14 mouse cellular contexts compared by ENCODE assay signal in genomic region chr12:51734605-51735211, GRCm38 (mm10). TPM values are rescaled to one million over a fixed set of nuclear protein-coding genes. Genes with fewer than 3 reads are reported as not detected.
DNase-seq lines count a peak whose midpoint lies in the region; ATAC-seq and TF ChIP-seq lines count a peak whose summit lies in the region.
"Had no signal": no experiment of that assay in that cellular context is flagged by ENCODE, and none has a peak within 500 bp of the region (broad histone marks: within the 10 kb centered on the region; RNA-seq: fewer than 3 reads in every experiment).

No protein-coding gene starts in this region.

- peaks cover 12% of the 10 kb centered on the region; the same call in 1 of the 2 replicates for H3K36me3 ChIP-seq in heart, embryonic 10.5 days
- H3K36me3 ChIP-seq in intestine, postnatal 0 days (ENCODE audit: control insufficient read depth, insufficient read depth): no peaks in the 10 kb centered on the region
- no peaks in the 10 kb centered on the region for H3K36me3 ChIP-seq in stomach, embryonic 16.5 days (ENCODE audit: control insufficient read depth, insufficient read depth, low read length)
- peaks cover 3% of the 10 kb centered on the region; the same call in 1 of the 2 replicates for H3K36me3 ChIP-seq in midbrain, embryonic 16.5 days (ENCODE audit: control insufficient read depth, insufficient read depth, low read length)
- H3K36me3 ChIP-seq in forebrain, embryonic 10.5 days (replicated peaks): peaks cover 25% of the 10 kb centered on the region

- no peak overlapping the region for H3K4me3 ChIP-seq in heart, embryonic 10.5 days
- H3K4me3 ChIP-seq in lung, adult 2 months (replicated peaks; ENCODE audit: extremely low read depth, low read depth, low read length): peak overlapping the region; percentile 55
- H3K4me3 ChIP-seq in intestine, postnatal 0 days (ENCODE audit: low read depth, low read length): no peak overlapping the region
- peak overlapping the region; percentile 14; the same call in 1 of the 2 replicates for H3K4me3 ChIP-seq in stomach, embryonic 16.5 days (replicated peaks; ENCODE audit: low read length)
- no peak overlapping the region for H3K4me3 ChIP-seq in midbrain, embryonic 16.5 days (ENCODE audit: low read depth, low read length)
- no peak overlapping the region for H3K4me3 ChIP-seq in forebrain, embryonic 10.5 days

- H3K4me2 ChIP-seq in intestine, postnatal 0 days (replicated peaks; ENCODE audit: low read depth): 0 out of 2 replicates have a peak overlapping the region, but pooled peaks have one; percentile 9
- H3K4me2 ChIP-seq in stomach, embryonic 16.5 days (ENCODE audit: low read depth, low read length): peak overlapping the region; percentile 35
- no peak overlapping the region for H3K4me2 ChIP-seq in midbrain, embryonic 16.5 days (ENCODE audit: low read length)

- DNase-seq in heart, embryonic 10.5 days (ENCODE audit: low spot score): no peak
- no peak for DNase-seq in heart, postnatal 36 days
- DNase-seq in lung, adult 2 months: peak; percentile 25
- no peak for DNase-seq in lung, postnatal 14 days
- DNase-seq in forebrain, embryonic 10.5 days (ENCODE audit: extremely low spot score, low spot score): no peak
- DNase-seq: adrenal gland, adult 8-10 months; kidney, postnatal 10 days; retina, postnatal 1 day; thymus, postnatal 25 days had no signal

- H3K27me3 ChIP-seq in heart, embryonic 10.5 days (ENCODE audit: insufficient read depth, poor library complexity, severe bottlenecking): no peaks in the 10 kb centered on the region
- H3K27me3 ChIP-seq in intestine, postnatal 0 days (replicated peaks; ENCODE audit: control insufficient read depth, insufficient read depth, low read length): no peaks in the 10 kb centered on the region
- no peaks in the 10 kb centered on the region for H3K27me3 ChIP-seq in stomach, embryonic 16.5 days (ENCODE audit: control insufficient read depth, insufficient read depth, low read length)
- no peaks in the 10 kb centered on the region for H3K27me3 ChIP-seq in midbrain, embryonic 16.5 days (ENCODE audit: control insufficient read depth, insufficient read depth, low read depth, low read length)
- peaks cover 26% of the 10 kb centered on the region for H3K27me3 ChIP-seq in forebrain, embryonic 10.5 days (ENCODE audit: poor library complexity, severe bottlenecking)
- H3K27me3 ChIP-seq: Patski had no signal

- TF ChIP-seq CTCF in lung, adult 2 months (IDR thresholded peaks at IDR 0.05; ENCODE audit: insufficient read depth, low read length): no peak
- no peak for TF ChIP-seq CTCF in intestine, postnatal 0 days (IDR thresholded peaks at IDR 0.05; ENCODE audit: low read depth)

- H3K9me3 ChIP-seq in heart, embryonic 10.5 days: no peaks in the 10 kb centered on the region
- no peaks in the 10 kb centered on the region for H3K9me3 ChIP-seq in intestine, postnatal 0 days (ENCODE audit: control insufficient read depth)
- H3K9me3 ChIP-seq in stomach, embryonic 16.5 days (replicated peaks; ENCODE audit: control insufficient read depth, low read length): no peaks in the 10 kb centered on the region
- H3K9me3 ChIP-seq in midbrain, embryonic 16.5 days (replicated peaks; ENCODE audit: control insufficient read depth, low read length, poor library complexity, severe bottlenecking): no peaks in the 10 kb centered on the region
- H3K9me3 ChIP-seq in forebrain, embryonic 10.5 days: no peaks in the 10 kb centered on the region

- H3K4me1 ChIP-seq in heart, embryonic 10.5 days: peaks cover 18% of the 10 kb centered on the region
- H3K4me1 ChIP-seq in lung, adult 2 months (ENCODE audit: control insufficient read depth, insufficient read depth, low read length): no peaks in the 10 kb centered on the region; the same call in 1 of the 2 replicates
- H3K4me1 ChIP-seq in intestine, postnatal 0 days (replicated peaks; ENCODE audit: control insufficient read depth, insufficient read depth, low read length): peaks cover 12% of the 10 kb centered on the region; the same call in 1 of the 2 replicates
- peaks cover 28% of the 10 kb centered on the region for H3K4me1 ChIP-seq in stomach, embryonic 16.5 days (ENCODE audit: control insufficient read depth, insufficient read depth, low read length)
- no peaks in the 10 kb centered on the region for H3K4me1 ChIP-seq in midbrain, embryonic 16.5 days (ENCODE audit: control insufficient read depth, insufficient read depth, low read length)
- H3K4me1 ChIP-seq in forebrain, embryonic 10.5 days: peaks cover 17% of the 10 kb centered on the region

- 67% methylated on average over 14 of the region's 14 CpGs for WGBS in heart, embryonic 10.5 days
- WGBS in lung, adult 2 months: 53% methylated on average over 14 of the region's 14 CpGs
- 43% methylated on average over 14 of the region's 14 CpGs for WGBS in intestine, postnatal 0 days
- WGBS in stomach, embryonic 16.5 days: 42% methylated on average over 14 of the region's 14 CpGs
- WGBS in midbrain, embryonic 16.5 days: 83% methylated on average over 14 of the region's 14 CpGs
- whole genome bisulfite sequencing in forebrain, embryonic 10.5 days: 85% methylated on average over 14 of the region's 14 CpGs

- peak overlapping the region; percentile 36; the same call in 1 of the 2 replicates for H3K27ac ChIP-seq in heart, embryonic 10.5 days
- H3K27ac ChIP-seq in intestine, postnatal 0 days (ENCODE audit: low read depth, low read length): peak overlapping the region; percentile 46
- peak overlapping the region; percentile 85 for H3K27ac ChIP-seq in stomach, embryonic 16.5 days (ENCODE audit: low read length)
- no peak overlapping the region for H3K27ac ChIP-seq in midbrain, embryonic 16.5 days (ENCODE audit: low read length)
- no peak overlapping the region for H3K27ac ChIP-seq in forebrain, embryonic 10.5 days

- H3K9ac ChIP-seq in intestine, postnatal 0 days (ENCODE audit: low read depth, low read length): no peak overlapping the region
- peak overlapping the region; percentile 8; the same call in 1 of the 2 replicates for H3K9ac ChIP-seq in stomach, embryonic 16.5 days (ENCODE audit: low read length)
- no peak overlapping the region for H3K9ac ChIP-seq in midbrain, embryonic 16.5 days (ENCODE audit: low read depth, low read length)

- TF ChIP-seq POLR2A in lung, adult 2 months (IDR thresholded peaks at IDR 0.05; ENCODE audit: borderline replicate concordance, extremely low read depth, low read depth, low read length): no peak

- no peak for ATAC-seq in intestine, postnatal 0 days
- peak; percentile 78 for ATAC-seq in stomach, embryonic 16.5 days (ENCODE audit: insufficient read depth, low FRiP score)
- no peak for ATAC-seq in midbrain, embryonic 16.5 days
- ATAC-seq: CD4-positive, CD25-positive, alpha-beta regulatory T cell, adult 4 months; Patski had no signal

- intact Hi-C loops in heart, postnatal 36 days (cut with DNase I): no loop called here

RNA-seq across cellular contexts. Expression of gene Strn3, which starts 43.0 kb away (rescaled TPM):
- polyA plus RNA-seq in heart, embryonic 10.5 days (2016; fragmentation: Nextera tagmentation; extraction: Ambion mirVana): 37.6 and 39.3 TPM in 2 replicates
- total RNA-seq in heart, postnatal 36 days (2021): 100 to 1,000 TPM; 101 to 107 TPM
- 19.3 and 19.9 TPM in 2 replicates for polyA plus RNA-seq in lung, adult 2 months (2012; rRNA removed)
- 22.2 and 22.9 TPM in 2 replicates for polyA plus RNA-seq in intestine, postnatal 0 days (2015; fragmentation: Nextera tagmentation; extraction: Ambion mirVana)
- 28.1 and 28.4 TPM in 2 replicates for polyA plus RNA-seq in stomach, embryonic 16.5 days (2015; fragmentation: Nextera tagmentation; extraction: Ambion mirVana)
- 32.0 and 33.2 TPM in 2 replicates for polyA plus RNA-seq in midbrain, embryonic 16.5 days (2015; fragmentation: Nextera tagmentation; extraction: Ambion mirVana)
- polyA plus RNA-seq in forebrain, embryonic 10.5 days (2016; fragmentation: Nextera tagmentation; extraction: Ambion mirVana): 40.8 and 41.0 TPM in 2 replicates

RNA-seq across cellular contexts. Expression of gene Ap4s1, which starts 43.9 kb away (rescaled TPM):
- polyA plus RNA-seq in heart, embryonic 10.5 days (2016; fragmentation: Nextera tagmentation; extraction: Ambion mirVana): 34.9 and 36.2 TPM in 2 replicates
- total RNA-seq in heart, postnatal 36 days (2021): 10 to 100 TPM; 52.6 to 57.2 TPM
- 8.8 and 10.9 TPM in 2 replicates for polyA plus RNA-seq in lung, adult 2 months (2012; rRNA removed)
- 24.0 and 25.7 TPM in 2 replicates for polyA plus RNA-seq in intestine, postnatal 0 days (2015; fragmentation: Nextera tagmentation; extraction: Ambion mirVana)
- polyA plus RNA-seq in stomach, embryonic 16.5 days (2015; fragmentation: Nextera tagmentation; extraction: Ambion mirVana): 18.5 and 22.9 TPM in 2 replicates
- 55.0 and 55.7 TPM in 2 replicates for polyA plus RNA-seq in midbrain, embryonic 16.5 days (2015; fragmentation: Nextera tagmentation; extraction: Ambion mirVana)
- polyA plus RNA-seq in forebrain, embryonic 10.5 days (2016; fragmentation: Nextera tagmentation; extraction: Ambion mirVana): 40.3 and 41.7 TPM in 2 replicates

Comparison
In these comparisons a context has a peak if more than half of its experiments do, and no peak if none do; other contexts are left out.
1. H3K27ac ChIP-seq: peak in heart, embryonic 10.5 days (single experiment), intestine, postnatal 0 days (single experiment) and stomach, embryonic 16.5 days (single experiment); none in midbrain, embryonic 16.5 days (single experiment) and forebrain, embryonic 10.5 days (single experiment).
2. H3K4me3 ChIP-seq: peak in lung, adult 2 months (single experiment) and stomach, embryonic 16.5 days (single experiment); none in heart, embryonic 10.5 days (single experiment), intestine, postnatal 0 days (single experiment), midbrain, embryonic 16.5 days (single experiment) and forebrain, embryonic 10.5 days (single experiment).